Mouse (Mus musculus) forelimb bud, embryonic 11.5 days (tissue): ENCODE data around the gene Usf2.

Source experiments
- DNase-seq: peaks from one replicate; pipeline ENCODE4 v3.0.0-alpha.2; 2012; ENCODE audit warnings: low read depth, low spot score

Gene Usf2

GRCm38 (mm10) chr7:30917219-30917618 is 39.4 kb downstream of the Usf2 start:
- DNase-seq, result no peak

DNA sequence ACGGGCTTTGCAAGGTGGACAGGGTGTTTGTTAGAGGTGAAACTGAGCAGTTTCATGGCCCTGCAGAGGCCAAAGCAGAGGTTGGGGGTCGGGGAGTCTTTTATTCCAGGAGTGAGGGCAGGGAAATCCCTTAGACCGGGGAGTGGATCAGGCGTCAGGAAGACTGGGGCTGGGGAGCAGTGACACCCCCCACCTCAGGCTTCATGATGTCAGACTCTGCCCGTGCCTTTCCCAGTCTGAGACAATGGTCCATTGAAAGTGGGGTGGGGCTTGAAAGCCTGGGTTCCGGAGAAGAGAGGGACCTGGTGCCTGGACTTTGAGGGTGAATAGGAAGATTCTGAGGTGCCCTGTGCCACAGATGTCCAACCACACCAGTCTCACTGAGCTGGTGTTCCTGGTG is 39.9 kb downstream of the Usf2 start:
- DNase-seq, result no peak

GRCm38 (mm10) chr7:30914732-30915131 is 41.9 kb downstream of the Usf2 start, which contains the start of gene Mag:
TSS of gene Mag (minus strand) at chr7:30914873.
- DNase-seq, result no peak

DNA sequence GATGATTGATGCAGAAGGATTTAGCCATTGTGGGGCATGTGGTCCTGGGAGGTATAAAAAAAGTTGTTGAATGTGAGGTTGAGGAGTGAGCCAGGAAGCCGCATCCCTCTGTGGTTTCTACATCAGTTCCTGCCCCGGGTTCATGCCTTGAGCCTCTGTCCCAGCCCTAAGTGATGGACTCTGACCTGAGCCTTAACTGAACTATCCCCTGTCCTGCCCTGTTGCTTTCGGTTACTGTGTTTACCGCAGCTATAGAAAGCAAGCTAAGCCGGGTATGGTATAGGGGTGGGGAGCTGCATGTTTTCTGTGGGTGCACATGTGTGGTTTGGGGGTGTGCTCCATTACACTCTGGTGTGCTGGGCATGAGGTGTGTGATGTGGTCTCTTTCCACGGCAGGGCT is 46.8 kb downstream of the Usf2 start:
- no peak for DNase-seq

- no peak for DNase-seq
Measured at GRCm38 (mm10) chr7:30908992-30909431, 47.6 kb downstream of the Usf2 start.

GRCm38 (mm10) chr7:30908277-30908991 is 48.2 kb downstream of the Usf2 start:
- peak; percentile 59 for DNase-seq

GRCm38 (mm10) chr7:30904042-30904441 is 52.6 kb downstream of the Usf2 start:
- no peak for DNase-seq
